Mouse (Mus musculus) heart, adult 2 months (tissue): Measurements from ENCODE around the gene Mrpl48. TPM values are rescaled to one million over a fixed set of nuclear protein-coding genes. Genes with fewer than 3 reads are reported as not detected.

Experiments used
- DNase-seq, 2 experiments: peaks; one replicate each; pipeline ENCODE4 v3.0.0; 2021
- H3K27ac ChIP-seq: fragments of 200-600 bp; 2 replicates; pipeline ENCODE4 v1.8.1; 2022
- H3K27me3 ChIP-seq: fragments of 200-500 bp; 2 replicates; pipeline ENCODE4 v1.6.1; 2012; ENCODE audit warnings: mild to moderate bottlenecking, low read length, inconsistent platforms, mixed read lengths; ENCODE audit not compliant: control insufficient read depth, insufficient read depth
- H3K36me3 ChIP-seq: fragments of 200-500 bp; 2 replicates; pipeline ENCODE4 v1.6.1; 2012; ENCODE audit warnings: low read length, inconsistent platforms; ENCODE audit not compliant: control insufficient read depth, insufficient read depth
- H3K4me1 ChIP-seq: fragments of 200-500 bp; 2 replicates; pipeline ENCODE4 v1.6.1; 2011; ENCODE audit warnings: low read length; ENCODE audit not compliant: control insufficient read depth, insufficient read depth
- H3K4me3 ChIP-seq: fragments of 200-600 bp; 2 replicates; pipeline ENCODE4 v1.8.1; 2022
- H3K79me2 ChIP-seq: fragments of 200-500 bp; replicated peaks from 2 replicates; pipeline ENCODE4 v1.6.1; 2012; ENCODE audit warnings: mild to moderate bottlenecking, inconsistent platforms, low read length, moderate library complexity, mixed read lengths; ENCODE audit not compliant: control insufficient read depth, insufficient read depth
- H3K9ac ChIP-seq: fragments of 200-500 bp; 2 replicates; pipeline ENCODE4 v1.6.1; 2012; ENCODE audit warnings: low read depth, mild to moderate bottlenecking, control low read depth, inconsistent platforms, low read length, mixed read lengths
- CTCF ChIP-seq: fragments of 200-600 bp; IDR thresholded peaks from 2 replicates; pipeline ENCODE4 v1.8.1; 2022; ENCODE audit warnings: antibody characterized with exemption, mild to moderate bottlenecking, moderate library complexity
- EP300 ChIP-seq: fragments of 200-500 bp; IDR thresholded peaks from 2 replicates; pipeline ENCODE4 v1.6.1; 2011; ENCODE audit warnings: low read depth, low read length, control low read depth; ENCODE audit not compliant: insufficient read depth
- POLR2A ChIP-seq: fragments of 200-500 bp; IDR thresholded peaks from 2 replicates; pipeline ENCODE4 v1.6.1; 2011; ENCODE audit warnings: mild to moderate bottlenecking, low read depth, low read length, control low read depth; ENCODE audit not compliant: insufficient read depth
- WGBS: fragments of 180-500 bp; shearing (Covaris S2); methylation state at CpG from one replicate; pipeline ENCODE4 v1.1.7; 2018; 5-methylcytosine and 5-hydroxymethylcytosine counted together
- intact Hi-C: fragments of 180-260 bp; cut with DNase I; formaldehyde crosslinking; loops from one replicate; pipeline ENCODE4 v1.15.1; 2025
- polyA plus RNA-seq: library from polyadenylated mRNA; depleted of rRNA; stranded (reverse); fragments of >200 nt; gene quantifications from 2 replicates; pipeline ENCODE4 v1.2.3, GENCODE M21; 2012
- total RNA-seq, 2 experiments: library from RNA; stranded (reverse); gene quantifications; 2 replicates each; pipeline ENCODE4 v1.2.3; 2021

Gene Mrpl48
- total and polyA plus RNA-seq, 3 experiments: 24.1 to 69.9 (median 65.7) TPM

DNA sequence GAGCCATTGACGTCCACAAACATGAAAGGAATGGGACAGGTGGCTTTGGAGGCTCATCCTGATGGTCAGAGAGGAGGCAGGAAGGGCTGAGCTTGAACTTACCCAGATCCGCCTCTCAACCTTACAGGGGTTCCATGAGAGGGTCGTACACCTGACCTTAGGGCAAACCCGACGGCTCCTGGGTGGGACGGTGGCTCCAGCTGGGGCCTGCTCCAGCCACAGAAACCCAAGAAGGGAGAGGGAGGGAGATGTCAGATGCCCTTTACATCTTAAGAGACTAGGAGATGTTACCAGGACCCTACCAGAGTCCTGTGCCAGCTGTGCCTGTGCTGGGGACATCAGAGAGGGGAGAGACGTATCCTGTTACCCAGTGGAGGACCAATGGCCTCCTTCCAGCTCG lies 41.7 kb upstream of the Mrpl48 start:
- H3K4me3 ChIP-seq: no peak overlapping the region
- no peaks in the 10 kb centered on the region for H3K27me3 ChIP-seq
- H3K4me1 ChIP-seq: peaks cover 15% of the 10 kb centered on the region
- TF ChIP-seq POLR2A (no peak), EP300 (no peak), CTCF (no peak)
- DNase-seq: no peak
- H3K9ac ChIP-seq: no peak overlapping the region
- H3K27ac ChIP-seq: no peak overlapping the region; the same call in 1 of the 2 replicates
- H3K36me3 ChIP-seq: no peaks in the 10 kb centered on the region
- no peaks in the 10 kb centered on the region for H3K79me2 ChIP-seq
- intact Hi-C loops: no loop called here
- WGBS: 83% methylated on average over 8 of the region's 8 CpGs

DNA sequence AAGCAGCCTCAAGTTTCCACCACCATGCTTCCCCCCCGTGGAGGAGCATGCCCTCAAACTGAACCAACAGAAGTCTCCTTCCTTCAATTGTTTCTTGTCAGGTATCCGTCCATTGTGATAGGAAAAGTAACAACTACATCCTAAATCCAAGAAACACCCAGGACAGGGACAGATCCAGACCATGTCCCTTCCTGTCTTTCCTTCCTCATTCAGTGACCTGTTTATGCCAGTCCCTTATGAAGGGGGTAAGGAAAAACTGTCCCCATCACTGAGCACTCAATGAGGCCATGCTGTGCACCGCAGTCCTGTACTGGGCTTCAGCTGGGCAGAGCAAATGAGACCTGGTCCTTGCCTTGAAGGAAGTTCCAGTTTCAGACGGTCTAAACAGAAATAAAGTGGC lies 41.0 kb upstream of the Mrpl48 start:
- intact Hi-C loops: no loop called here
- Histone ChIP-seq H3K4me1 (peaks cover 15% of the 10 kb centered on the region), H3K36me3 (no peaks in the 10 kb centered on the region), H3K4me3 (no peak overlapping the region), H3K27me3 (no peaks in the 10 kb centered on the region), H3K9ac (no peak overlapping the region), H3K79me2 (no peaks in the 10 kb centered on the region), H3K27ac (peak overlapping the region; percentile 63)
- WGBS: 49% methylated on average over 4 of the region's 4 CpGs
- TF ChIP-seq EP300: 0 out of 2 replicates have a peak, but pooled peaks have one; percentile 1
- TF ChIP-seq POLR2A: no peak
- no peak for DNase-seq

DNA sequence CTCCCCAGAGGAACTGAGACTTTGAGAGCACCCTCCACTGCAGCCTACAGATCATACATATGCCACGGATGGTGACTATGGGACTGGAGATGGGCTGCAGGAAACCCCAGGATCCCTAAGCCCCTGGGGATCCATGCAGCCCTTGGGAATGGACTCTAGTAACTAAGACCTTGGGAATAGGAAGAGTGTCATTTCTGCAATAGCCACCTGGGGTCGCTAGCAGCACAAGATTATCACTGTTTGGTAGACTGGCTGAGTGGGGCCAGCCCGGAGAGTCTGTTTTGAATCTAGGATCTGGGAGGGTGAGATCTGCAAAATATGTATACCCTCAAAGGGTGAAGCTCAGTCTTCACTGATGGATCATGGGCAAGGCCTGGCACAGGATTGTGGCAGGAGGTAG lies 37.0 kb upstream of the Mrpl48 start:
- WGBS: 21% methylated on average over 3 of the region's 3 CpGs
- Histone ChIP-seq H3K27ac (no peak overlapping the region), H3K79me2 (no peaks in the 10 kb centered on the region), H3K4me3 (no peak overlapping the region), H3K36me3 (no peaks in the 10 kb centered on the region), H3K9ac (no peak overlapping the region), H3K27me3 (no peaks in the 10 kb centered on the region), H3K4me1 (peaks cover 9% of the 10 kb centered on the region)
- intact Hi-C loops: loop anchor here (1.0 to 2.0 kb wide), 2 partner anchors 18 to 40 kb away; no protein-coding TSS in a partner anchor
- TF ChIP-seq CTCF (peak; percentile 86), EP300 (no peak), POLR2A (no peak)
- DNase-seq: peak; percentile 53 to 63

DNA sequence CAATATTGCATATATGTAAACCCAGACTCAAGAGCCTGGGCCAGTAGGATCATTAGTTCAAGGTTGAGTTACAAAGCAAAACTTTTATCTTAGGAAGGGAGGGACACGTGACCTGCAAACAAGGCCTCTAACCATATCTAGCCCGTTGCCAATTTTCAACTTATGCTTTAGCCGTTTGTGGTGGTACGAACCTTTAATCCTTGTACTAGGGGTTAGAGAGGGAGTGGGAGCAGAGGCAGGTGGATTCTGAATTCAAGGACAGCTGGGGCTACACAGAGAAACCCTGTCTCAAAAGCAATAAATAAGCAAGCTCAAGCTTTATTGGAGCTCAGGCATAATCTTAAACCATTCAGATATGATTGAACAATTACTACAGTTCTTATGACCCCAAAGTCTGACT lies 34.3 kb upstream of the Mrpl48 start:
- WGBS: 83% methylated on average over 4 of the region's 4 CpGs

DNA sequence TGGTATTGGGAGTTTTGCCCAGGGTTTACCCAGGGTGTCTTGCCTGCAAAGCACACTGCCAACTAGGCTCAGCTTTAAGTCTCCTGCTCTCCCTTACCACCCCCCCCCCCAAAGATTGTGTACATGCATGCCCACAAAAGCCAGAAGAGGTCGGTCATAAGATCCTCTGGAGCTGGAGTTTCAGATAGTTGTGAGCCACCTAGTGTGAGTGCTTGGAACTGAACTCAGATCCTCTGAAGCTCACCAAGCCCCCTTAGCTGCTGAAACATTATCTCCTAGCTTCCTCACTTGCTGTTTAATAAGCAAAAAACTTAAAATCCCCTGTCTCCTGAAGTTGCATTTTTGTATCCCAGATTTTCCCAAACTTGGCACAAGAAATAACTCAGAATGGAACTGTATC lies 29.6 kb upstream of the Mrpl48 start:
- Histone ChIP-seq H3K4me1 (no peaks in the 10 kb centered on the region), H3K27ac (no peak overlapping the region), H3K4me3 (no peak overlapping the region), H3K36me3 (no peaks in the 10 kb centered on the region; the same call in none of the 2 replicates), H3K9ac (no peak overlapping the region), H3K27me3 (no peaks in the 10 kb centered on the region), H3K79me2 (no peaks in the 10 kb centered on the region)
- DNase-seq: no peak
- TF ChIP-seq CTCF: peak; percentile 70
- no peak for TF ChIP-seq POLR2A
- whole genome bisulfite sequencing: 3% methylated on average over 1 of the region's 1 CpGs
- intact Hi-C loops: loop anchor here (2.0 kb wide), 1 partner anchor 117 kb away; no protein-coding TSS in a partner anchor

More for the DNA sequence above, 34.3 kb upstream of the Mrpl48 start:
- no peak for DNase-seq
- no peak overlapping the region for H3K4me3 ChIP-seq
- H3K4me1 ChIP-seq: peaks cover 1% of the 10 kb centered on the region; the same call in 1 of the 2 replicates
- no peak overlapping the region for H3K9ac ChIP-seq
- no peaks in the 10 kb centered on the region for H3K27me3 ChIP-seq
- H3K36me3 ChIP-seq: no peaks in the 10 kb centered on the region; the same call in 1 of the 2 replicates
- H3K79me2 ChIP-seq: no peaks in the 10 kb centered on the region
- no peak overlapping the region for H3K27ac ChIP-seq
- no peak for TF ChIP-seq CTCF
- no peak for TF ChIP-seq EP300
- no peak for TF ChIP-seq POLR2A
- intact Hi-C loops: no loop called here

DNA sequence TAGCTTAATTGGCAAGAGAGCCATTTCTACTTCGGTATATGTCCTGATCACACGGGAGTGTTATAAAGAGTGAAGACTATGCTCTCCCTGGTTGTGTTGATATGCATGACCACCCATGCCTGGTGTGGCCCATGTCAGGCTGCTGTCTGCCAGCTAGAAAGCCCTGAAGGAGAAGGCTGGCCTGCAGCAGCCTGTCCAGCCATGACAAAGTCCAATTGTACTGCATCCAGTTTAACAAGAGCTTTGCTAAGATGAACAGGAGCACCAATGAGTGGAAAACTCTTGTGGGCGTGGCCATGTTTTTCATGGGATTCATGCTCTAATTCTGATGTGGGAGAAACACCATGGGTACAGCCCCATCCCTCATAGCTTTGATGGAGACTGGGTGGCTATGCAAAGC lies 16.4 kb upstream of the Mrpl48 start:
- Histone ChIP-seq H3K79me2 (peaks cover 4% of the 10 kb centered on the region), H3K27me3 (no peaks in the 10 kb centered on the region), H3K36me3 (peaks cover 4% of the 10 kb centered on the region; the same call in 1 of the 2 replicates), H3K27ac (no peak overlapping the region), H3K4me3 (no peak overlapping the region), H3K9ac (no peak overlapping the region), H3K4me1 (peaks cover 6% of the 10 kb centered on the region)
- intact Hi-C loops: no loop called here
- DNase-seq: no peak
- 71% methylated on average over 3 of the region's 3 CpGs for WGBS
- TF ChIP-seq EP300 (no peak), CTCF (no peak), POLR2A (no peak)
